Mouse (Mus musculus) cerebellum, adult 18-20 months (tissue): ENCODE measurements at regions not wholly inside any gene's neighbourhood (a gene's known extent, or its start where the extent isn't known, plus 50 kb on each side); places are given as distances from the start of the nearest gene placed in this dataset.

ENCODE experiments used
- DNase-seq, 2 experiments: peaks; one replicate each; pipeline ENCODE4 v3.0.0; 2021

GRCm38 (mm10) chr1:91611281-91611680 is 70.9 kb downstream of the Asb1 start:
- no peak for DNase-seq

GRCm38 (mm10) chr1:91611694-91612093 is 71.3 kb downstream of the Asb1 start:
- no peak for DNase-seq

- DNase-seq = no peak
These were observed 72.6 kb downstream of the Asb1 start for GRCm38 (mm10) chr1:91612912-91613311.

GRCm38 (mm10) chr1:91615396-91615795 is 75.1 kb downstream of the Asb1 start:
- DNase-seq = no peak

- no peak for DNase-seq
These were observed 78.3 kb downstream of the Asb1 start for GRCm38 (mm10) chr1:91618527-91619135.

- no peak for DNase-seq
These were observed 80.8 kb downstream of the Asb1 start for GRCm38 (mm10) chr1:91621141-91621540.

- no peak for DNase-seq
These were observed 82.5 kb downstream of the Asb1 start for GRCm38 (mm10) chr1:91622874-91623273.

- no peak for DNase-seq
These were observed 83.7 kb downstream of the Asb1 start for GRCm38 (mm10) chr1:91624028-91624427.

- no peak for DNase-seq
These were observed 84.4 kb downstream of the Asb1 start for GRCm38 (mm10) chr1:91624531-91625300.

GRCm38 (mm10) chr1:91626090-91626489 is 85.7 kb downstream of the Asb1 start:
- no peak for DNase-seq

- no peak for DNase-seq
These were observed 89.9 kb downstream of the Asb1 start for GRCm38 (mm10) chr1:91630206-91630605.

GRCm38 (mm10) chr1:91630871-91631410 is 90.6 kb downstream of the Asb1 start:
- no peak for DNase-seq

GRCm38 (mm10) chr1:91632906-91633493 is 92.7 kb downstream of the Asb1 start:
- no peak for DNase-seq

GRCm38 (mm10) chr1:91636571-91636970 is 96.2 kb downstream of the Asb1 start:
- no peak for DNase-seq

- no peak for DNase-seq
These were observed 100.2 kb downstream of the Asb1 start for GRCm38 (mm10) chr1:91640551-91640950.

- DNase-seq = no peak
These were observed 118.7 kb downstream of the Asb1 start for GRCm38 (mm10) chr1:91658991-91659441.

GRCm38 (mm10) chr1:91659486-91659885 is 119.1 kb downstream of the Asb1 start:
- no peak for DNase-seq

- DNase-seq = no peak
These were observed 122.9 kb downstream of the Asb1 start for GRCm38 (mm10) chr1:91663289-91663688.

GRCm38 (mm10) chr1:91664622-91665021 is 124.3 kb downstream of the Asb1 start:
- DNase-seq = no peak

- no peak for DNase-seq
These were observed 128.2 kb downstream of the Asb1 start for GRCm38 (mm10) chr1:91668530-91668929.

GRCm38 (mm10) chr1:91670980-91671379 is 130.3 kb upstream of the Twist2 start:
- no peak for DNase-seq

GRCm38 (mm10) chr1:91674082-91674655 is 127.1 kb upstream of the Twist2 start:
- no peak for DNase-seq

- DNase-seq = no peak
These were observed 124.2 kb upstream of the Twist2 start for GRCm38 (mm10) chr1:91677062-91677461.
